ENCODE assay signal across 25 mouse cellular contexts in the genomic region with DNA sequence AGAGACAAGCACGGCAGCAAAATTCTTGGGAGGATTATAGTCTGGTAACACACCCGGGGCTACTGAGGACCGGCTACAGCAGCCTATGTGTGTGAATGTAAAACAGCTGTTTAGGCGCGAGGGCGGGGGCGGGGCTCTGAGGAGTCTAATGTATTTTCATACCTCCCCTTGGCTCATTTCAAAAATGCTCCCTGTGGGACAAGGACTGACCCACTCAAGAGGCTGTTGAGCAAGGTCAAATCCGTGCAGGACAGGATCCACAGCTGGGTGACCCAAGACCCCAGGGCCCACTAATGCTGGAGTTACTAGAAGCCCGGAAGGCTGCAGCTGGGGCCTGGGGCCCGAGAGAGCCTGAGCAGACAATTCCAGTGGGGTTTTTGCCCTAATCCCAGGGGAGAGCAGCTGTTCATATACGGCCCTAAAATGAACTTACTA. TPM values are rescaled to one million over a fixed set of nuclear protein-coding genes. Genes with fewer than 3 reads are reported as not detected.
A peak's percentile ranks its signal among the peaks of the same experiment; 100 is the strongest.
DNase-seq lines count a peak whose midpoint lies in the region; ATAC-seq lines count a peak whose summit lies in the region.
"Had no signal": no experiment of that assay in that cellular context is flagged by ENCODE, and none has a peak within 500 bp of the region (broad histone marks: within the 10 kb centered on the region; RNA-seq: fewer than 3 reads in every experiment).

No protein-coding gene starts in this region.

- ATAC-seq in intestine, embryonic 15.5 days: no peak
- ATAC-seq in intestine, embryonic 16.5 days: no peak
- ATAC-seq in lung, embryonic 16.5 days (ENCODE audit: low read depth): peak; percentile 71
- 0 out of 2 replicates have a peak, but pooled peaks have one; percentile 55 for ATAC-seq in embryonic facial prominence, embryonic 15.5 days (ENCODE audit: insufficient number of reproducible peaks, low FRiP score, low TSS enrichment, low read depth)
- ATAC-seq: intestine, postnatal 0 days had no signal

- H3K4me1 ChIP-seq in intestine, embryonic 15.5 days (replicated peaks): peaks cover 6% of the 10 kb centered on the region; the same call in 1 of the 2 replicates
- no peaks in the 10 kb centered on the region for H3K4me1 ChIP-seq in intestine, embryonic 16.5 days (ENCODE audit: control insufficient read depth, insufficient read depth, low read length)
- H3K4me1 ChIP-seq in lung, embryonic 16.5 days (replicated peaks; ENCODE audit: control insufficient read depth, insufficient read depth, low read length): 0 out of 2 replicates have a peak, but pooled peaks cover 3% of the 10 kb centered on the region
- H3K4me1 ChIP-seq in embryonic facial prominence, embryonic 15.5 days: peaks cover 10% of the 10 kb centered on the region

- H3K9me3 ChIP-seq in intestine, embryonic 15.5 days: no peaks in the 10 kb centered on the region
- H3K9me3 ChIP-seq in intestine, embryonic 16.5 days (ENCODE audit: control insufficient read depth, low read length): peaks cover 6% of the 10 kb centered on the region; the same call in 1 of the 2 replicates
- peaks cover 11% of the 10 kb centered on the region for H3K9me3 ChIP-seq in lung, embryonic 16.5 days (ENCODE audit: control insufficient read depth, low read length)
- H3K9me3 ChIP-seq in embryonic facial prominence, embryonic 15.5 days (replicated peaks): no peaks in the 10 kb centered on the region
- H3K9me3 ChIP-seq: hindbrain, embryonic 15.5 days had no signal

- no peak overlapping the region for H3K4me3 ChIP-seq in intestine, embryonic 15.5 days (replicated peaks)
- no peak overlapping the region for H3K4me3 ChIP-seq in intestine, embryonic 16.5 days (ENCODE audit: low read length)
- no peak overlapping the region for H3K4me3 ChIP-seq in lung, embryonic 16.5 days (ENCODE audit: low read length)
- no peak overlapping the region for H3K4me3 ChIP-seq in embryonic facial prominence, embryonic 15.5 days (replicated peaks)
- H3K4me3 ChIP-seq: heart, embryonic 12.5 days; hindbrain, embryonic 15.5 days; megakaryocyte, embryonic 14.5 days; neural tube, embryonic 12.5 days had no signal

- H3K36me3 ChIP-seq in intestine, embryonic 15.5 days: no peaks in the 10 kb centered on the region
- no peaks in the 10 kb centered on the region for H3K36me3 ChIP-seq in intestine, embryonic 16.5 days (ENCODE audit: control insufficient read depth, insufficient read depth, low read length)
- no peaks in the 10 kb centered on the region for H3K36me3 ChIP-seq in lung, embryonic 16.5 days (ENCODE audit: control insufficient read depth, insufficient read depth, low read length)
- no peaks in the 10 kb centered on the region for H3K36me3 ChIP-seq in embryonic facial prominence, embryonic 15.5 days
- H3K36me3 ChIP-seq: heart, embryonic 12.5 days; hindbrain, embryonic 15.5 days; neural tube, embryonic 12.5 days had no signal

- no peaks in the 10 kb centered on the region for H3K27me3 ChIP-seq in intestine, embryonic 15.5 days (replicated peaks)
- no peaks in the 10 kb centered on the region for H3K27me3 ChIP-seq in intestine, embryonic 16.5 days (replicated peaks; ENCODE audit: control insufficient read depth, insufficient read depth, low read length)
- H3K27me3 ChIP-seq in lung, embryonic 16.5 days (ENCODE audit: control insufficient read depth, insufficient read depth, low read depth, low read length): no peaks in the 10 kb centered on the region
- no peaks in the 10 kb centered on the region for H3K27me3 ChIP-seq in embryonic facial prominence, embryonic 15.5 days
- H3K27me3 ChIP-seq: heart, embryonic 12.5 days; hindbrain, embryonic 15.5 days; neural tube, embryonic 12.5 days had no signal

- H3K27ac ChIP-seq in intestine, embryonic 15.5 days: 0 out of 2 replicates have a peak overlapping the region, but pooled peaks have one; percentile 13
- H3K27ac ChIP-seq in intestine, embryonic 16.5 days (ENCODE audit: low read length): no peak overlapping the region
- H3K27ac ChIP-seq in lung, embryonic 16.5 days (ENCODE audit: low read length): no peak overlapping the region
- H3K27ac ChIP-seq in embryonic facial prominence, embryonic 15.5 days (replicated peaks): no peak overlapping the region
- H3K27ac ChIP-seq: hindbrain, embryonic 15.5 days; liver, embryonic 14.5 days; neural tube, embryonic 12.5 days had no signal

- no peak overlapping the region for H3K4me2 ChIP-seq in intestine, embryonic 15.5 days (replicated peaks)
- no peak overlapping the region for H3K4me2 ChIP-seq in intestine, embryonic 16.5 days (ENCODE audit: low read depth, low read length)
- H3K4me2 ChIP-seq in lung, embryonic 16.5 days (ENCODE audit: low read depth, low read length): no peak overlapping the region
- H3K4me2 ChIP-seq in embryonic facial prominence, embryonic 15.5 days (replicated peaks): no peak overlapping the region
- H3K4me2 ChIP-seq: heart, embryonic 12.5 days; hindbrain, embryonic 15.5 days; neural tube, embryonic 12.5 days had no signal

- DNase-seq in lung, postnatal 14 days: no peak
- peak; percentile 40 for DNase-seq in R1 (ENCODE audit: low read depth, low spot score)
- no peak for DNase-seq in heart, postnatal 4 days
- DNase-seq in ovary, postnatal 14 days (ENCODE audit: low spot score): no peak
- DNase-seq: adrenal gland, adult 2 months; B cell, adult 2 months; cerebellum, adult 8-10 months; heart, adult 11 months; heart, postnatal 14 days; kidney, postnatal 14 days; right cerebral cortex, postnatal 14 days; spleen, adult 18-20 months; thymus, postnatal 4 days had no signal

- WGBS in intestine, embryonic 15.5 days: 70% methylated on average over 11 of the region's 11 CpGs
- WGBS in intestine, embryonic 16.5 days: 67% methylated on average over 11 of the region's 11 CpGs
- 52% methylated on average over 11 of the region's 11 CpGs for WGBS in lung, embryonic 16.5 days
- 39% methylated on average over 11 of the region's 11 CpGs for WGBS in embryonic facial prominence, embryonic 15.5 days

- no peak overlapping the region for H3K9ac ChIP-seq in intestine, embryonic 15.5 days
- no peak overlapping the region for H3K9ac ChIP-seq in intestine, embryonic 16.5 days (ENCODE audit: low read depth, low read length)
- H3K9ac ChIP-seq in lung, embryonic 16.5 days (ENCODE audit: low read length): no peak overlapping the region
- no peak overlapping the region for H3K9ac ChIP-seq in embryonic facial prominence, embryonic 15.5 days
- H3K9ac ChIP-seq: heart, embryonic 12.5 days; hindbrain, embryonic 15.5 days; liver, embryonic 14.5 days; neural tube, embryonic 12.5 days had no signal

RNA-seq across cellular contexts. Expression of gene Katnal1, which starts 10.8 kb away (rescaled TPM):
- polyA plus RNA-seq in intestine, embryonic 15.5 days (2015; fragmentation: Nextera tagmentation; extraction: Ambion mirVana): 8.1 and 9.5 TPM in 2 replicates
- polyA plus RNA-seq in intestine, embryonic 16.5 days (2015; fragmentation: Nextera tagmentation; extraction: Ambion mirVana): 6.4 and 6.9 TPM in 2 replicates
- polyA plus RNA-seq in lung, embryonic 16.5 days (2015; fragmentation: Nextera tagmentation; extraction: Ambion mirVana): 11.0 and 11.7 TPM in 2 replicates
- 13.7 and 15.8 TPM in 2 replicates for polyA plus RNA-seq in embryonic facial prominence, embryonic 15.5 days (2015; fragmentation: Nextera tagmentation; extraction: Ambion mirVana)
- 10 to 100 TPM in 1 of 2 experiments, 1 to 10 TPM in 1; 9.6 to 11.0 TPM for total RNA-seq in heart, postnatal 4 days (2021)

RNA-seq across cellular contexts. Expression of gene Gm42791, which starts 55.0 kb away (rescaled TPM):
- 0.57 and 2.3 TPM in 2 replicates for polyA plus RNA-seq in intestine, embryonic 15.5 days (2015; fragmentation: Nextera tagmentation; extraction: Ambion mirVana)
- 0.80 and 1.0 TPM in 2 replicates for polyA plus RNA-seq in intestine, embryonic 16.5 days (2015; fragmentation: Nextera tagmentation; extraction: Ambion mirVana)
- 0.94 and 1.3 TPM in 2 replicates for polyA plus RNA-seq in lung, embryonic 16.5 days (2015; fragmentation: Nextera tagmentation; extraction: Ambion mirVana)
- polyA plus RNA-seq in embryonic facial prominence, embryonic 15.5 days (2015; fragmentation: Nextera tagmentation; extraction: Ambion mirVana): 1.6 and 2.3 TPM in 2 replicates
- 1 to 10 TPM; 2.6 to 2.9 TPM for total RNA-seq in heart, postnatal 4 days (2021)
- total RNA-seq: common myeloid progenitor, adult 5-6 weeks had no signal
- polyA plus RNA-seq: adrenal gland, adult 2 months; forebrain, embryonic 11.5 days; heart, embryonic 12.5 days; intestine, postnatal 0 days; liver, embryonic 14.5 days had no signal

Comparison
In these comparisons a context has a peak if more than half of its experiments do, and no peak if none do; other contexts are left out.
1. ATAC-seq: peak in lung, embryonic 16.5 days (single experiment) and embryonic facial prominence, embryonic 15.5 days (single experiment); none in intestine, embryonic 15.5 days (single experiment) and intestine, embryonic 16.5 days (single experiment).